Mouse (Mus musculus): Measurements from ENCODE around the gene Rab3gap2.

The Rab3gap2 gene

DNA sequence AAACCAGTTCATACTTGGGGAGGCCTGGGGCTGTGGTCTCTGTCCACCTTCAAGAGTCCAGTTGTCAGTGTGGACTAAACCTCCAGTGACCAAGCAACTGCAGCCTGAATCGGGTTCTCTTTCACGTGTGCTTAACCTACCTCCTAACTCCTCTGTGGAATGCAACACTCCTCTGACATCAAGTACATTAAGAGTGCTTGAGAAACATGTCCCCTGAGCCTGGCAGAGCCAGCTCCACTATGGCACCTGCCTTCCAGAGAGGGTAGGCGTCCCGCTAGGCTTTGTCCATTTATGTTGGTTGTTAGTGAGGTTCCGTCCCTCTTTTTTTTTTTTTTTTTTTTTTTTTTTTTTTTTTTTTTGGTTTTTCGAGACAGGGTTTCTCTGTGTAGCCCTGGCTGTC is 23.0 kb downstream of the Rab3gap2 start:
- DNase-seq (ENCODE audit: low read depth, low spot score), result no peak

GRCm38 (mm10) chr1:185227766-185228165 is 23.8 kb downstream of the Rab3gap2 start:
- no peak for DNase-seq (ENCODE audit: low read depth, low spot score)

- DNase-seq (ENCODE audit: low read depth, low spot score), result no peak
Measured at GRCm38 (mm10) chr1:185229406-185230201, 25.7 kb downstream of the Rab3gap2 start.

DNA sequence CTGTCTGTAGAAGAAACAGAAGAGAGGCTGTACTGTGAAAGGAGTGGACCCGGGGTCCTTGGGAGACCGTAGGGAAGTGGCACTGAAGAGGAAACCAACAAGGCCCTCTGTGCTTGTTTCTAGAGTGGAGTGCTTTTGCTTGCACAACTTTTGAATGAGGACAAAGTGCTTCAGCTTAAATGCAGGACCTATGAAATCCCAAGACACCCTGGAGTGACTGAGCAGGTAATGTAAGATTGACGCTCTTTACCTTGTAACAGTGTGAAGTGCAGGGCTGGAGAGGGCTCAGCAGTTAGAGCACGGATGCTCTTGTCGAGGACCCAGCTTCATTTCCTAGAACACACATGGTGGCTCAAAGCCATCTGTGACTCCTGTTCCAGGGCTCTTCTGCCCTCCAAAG is 31.9 kb downstream of the Rab3gap2 start:
- no peak for DNase-seq (ENCODE audit: low read depth, low spot score)

DNA sequence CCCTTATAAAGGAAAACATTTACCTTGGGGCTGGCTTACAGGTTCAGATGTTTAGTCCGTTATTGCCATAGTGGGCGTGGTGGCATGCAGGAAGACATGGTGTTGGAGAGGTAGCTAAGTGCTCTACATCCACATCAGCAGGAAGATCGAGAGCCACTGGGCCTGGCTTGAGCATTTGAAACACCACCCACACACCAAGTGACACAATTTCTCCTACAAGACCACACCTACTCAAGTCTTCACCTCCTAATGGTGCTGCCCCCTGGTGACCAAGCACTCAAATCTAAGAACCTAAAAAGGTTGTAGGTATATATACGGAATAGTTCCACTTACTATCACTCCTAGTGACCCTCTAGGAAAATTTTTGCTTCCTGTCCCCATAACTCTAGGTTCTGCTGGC is 32.6 kb downstream of the Rab3gap2 start:
- no peak for DNase-seq (ENCODE audit: low read depth, low spot score)

GRCm38 (mm10) chr1:185243013-185243412 is 39.1 kb downstream of the Rab3gap2 start:
- DNase-seq (ENCODE audit: low read depth, low spot score), result no peak

DNA sequence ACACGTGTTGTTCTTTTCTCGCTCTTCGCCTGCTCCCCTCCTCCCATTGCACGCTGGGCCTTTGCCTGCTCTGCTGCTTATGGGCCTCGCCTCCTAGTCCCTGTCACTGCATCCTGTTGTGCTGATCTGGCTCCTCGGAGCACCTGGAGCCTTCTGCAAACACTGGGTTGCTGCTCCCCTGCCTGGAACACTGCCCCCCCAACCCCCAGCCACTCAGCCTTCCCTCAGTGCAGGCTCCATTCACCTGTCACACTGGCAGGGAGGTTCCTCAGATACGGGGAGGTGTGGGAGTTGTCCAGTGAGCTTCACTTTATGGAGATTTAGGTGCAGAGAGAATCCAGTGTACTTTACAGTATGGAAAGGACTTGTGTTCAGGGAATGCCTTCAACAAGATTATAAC is 41.5 kb downstream of the Rab3gap2 start:
- DNase-seq (ENCODE audit: low read depth, low spot score), result no peak

GRCm38 (mm10) chr1:185247429-185248085 is 43.6 kb downstream of the Rab3gap2 start:
- no peak for DNase-seq (ENCODE audit: low read depth, low spot score)

GRCm38 (mm10) chr1:185248728-185249127 is 44.8 kb downstream of the Rab3gap2 start:
- no peak for DNase-seq (ENCODE audit: low read depth, low spot score)

- DNase-seq (ENCODE audit: low read depth, low spot score), result no peak
Measured at GRCm38 (mm10) chr1:185252351-185252750, 48.4 kb downstream of the Rab3gap2 start.

- no peak for DNase-seq (ENCODE audit: low read depth, low spot score)
Measured at GRCm38 (mm10) chr1:185253140-185253892, 49.4 kb downstream of the Rab3gap2 start.

GRCm38 (mm10) chr1:185255336-185255735 is 51.4 kb downstream of the Rab3gap2 start:
- DNase-seq (ENCODE audit: low read depth, low spot score), result no peak

- no peak for DNase-seq (ENCODE audit: low read depth, low spot score)
Measured at GRCm38 (mm10) chr1:185256753-185257152, 52.8 kb downstream of the Rab3gap2 start.

DNA sequence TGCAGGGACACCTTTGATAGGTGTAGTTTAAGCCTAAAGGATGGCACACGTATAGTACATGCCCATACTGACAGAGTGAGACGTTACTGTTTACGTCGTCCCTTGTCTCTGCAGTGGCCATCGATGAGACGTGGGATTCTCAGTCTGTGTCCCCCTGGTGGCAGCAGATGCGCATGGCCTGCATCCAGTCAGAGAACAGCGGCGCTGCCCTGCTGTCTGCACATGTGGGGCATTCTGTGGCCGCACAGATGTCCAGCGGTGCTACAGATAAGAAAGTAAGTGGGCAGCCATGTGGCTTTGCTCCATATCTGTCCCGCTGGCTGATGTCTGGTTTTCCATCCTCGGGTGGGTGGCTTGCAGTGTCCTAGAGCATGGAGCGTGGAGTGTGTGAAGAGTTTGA is 58.6 kb downstream of the Rab3gap2 start:
- no peak for DNase-seq (ENCODE audit: low read depth, low spot score)

- no peak for DNase-seq (ENCODE audit: low read depth, low spot score)
Measured at GRCm38 (mm10) chr1:185268675-185269074, 64.8 kb downstream of the Rab3gap2 start.

DNA sequence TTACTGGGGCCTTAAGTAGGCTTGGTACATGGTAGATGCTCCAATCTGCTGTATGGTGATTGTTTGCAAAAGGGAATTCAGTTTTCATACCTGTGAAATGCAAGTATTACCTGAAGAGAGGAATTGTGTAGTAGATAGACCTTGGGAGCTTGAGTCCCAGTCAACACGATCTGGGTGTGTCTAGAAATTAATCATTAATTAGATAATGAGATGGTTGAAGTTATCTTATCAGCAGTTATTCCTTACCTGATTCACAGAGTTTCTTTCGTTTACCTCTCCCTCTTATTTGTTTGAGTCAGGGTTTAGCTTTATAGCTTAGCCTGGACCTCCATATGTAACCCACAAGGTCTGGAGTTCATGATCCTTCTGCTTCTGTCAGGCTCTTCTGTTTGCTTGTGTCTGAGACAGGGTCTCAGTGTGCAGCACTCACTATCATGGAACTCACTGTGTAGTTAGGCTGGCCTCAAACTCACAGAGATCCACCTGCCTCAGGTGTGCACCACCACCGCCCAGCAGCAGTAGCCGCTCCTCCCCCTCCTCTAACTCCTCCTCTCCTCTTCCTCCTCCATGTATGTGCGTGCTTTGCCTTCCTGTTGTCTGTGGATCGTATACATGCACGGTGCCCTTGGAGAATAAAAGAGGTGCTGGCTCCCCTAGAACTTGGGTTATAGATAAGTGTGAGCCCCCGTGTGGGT is 66.6 kb downstream of the Rab3gap2 start:
- DNase-seq (ENCODE audit: low read depth, low spot score), result no peak

DNA sequence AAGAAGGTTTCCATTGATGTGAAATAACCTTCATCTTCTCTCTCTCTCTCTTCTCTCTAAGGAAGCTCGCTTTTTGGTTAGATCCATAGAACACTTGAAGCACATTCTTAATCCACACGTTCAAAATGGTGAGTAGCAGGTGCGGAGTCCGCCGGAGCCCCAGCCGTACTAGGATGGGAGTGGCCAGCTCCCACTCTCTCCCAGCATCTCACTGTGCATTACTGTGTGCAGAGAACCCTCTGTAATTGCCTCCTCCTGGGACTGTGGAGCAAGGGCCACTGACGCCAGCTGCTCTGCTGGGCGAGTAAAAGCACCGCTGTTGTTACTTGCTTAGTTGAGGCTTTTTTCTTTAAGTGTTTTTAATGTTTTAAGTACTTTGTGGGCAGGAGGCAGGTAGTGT is 67.5 kb downstream of the Rab3gap2 start:
- DNase-seq (ENCODE audit: low read depth, low spot score), result no peak

- no peak for DNase-seq (ENCODE audit: low read depth, low spot score)
Measured at GRCm38 (mm10) chr1:185274819-185275545, 71.1 kb downstream of the Rab3gap2 start.

- DNase-seq (ENCODE audit: low read depth, low spot score), result no peak
Measured at GRCm38 (mm10) chr1:185275976-185276375, 72.1 kb downstream of the Rab3gap2 start.

- no peak for DNase-seq (ENCODE audit: low read depth, low spot score)
Measured at GRCm38 (mm10) chr1:185277022-185277421, 73.1 kb downstream of the Rab3gap2 start.

GRCm38 (mm10) chr1:185279288-185279687 is 75.4 kb downstream of the Rab3gap2 start:
- DNase-seq (ENCODE audit: low read depth, low spot score), result no peak

Data from retina, adult 2 months (tissue).